Mouse (Mus musculus): ENCODE results near the gene Fam20a.

The Fam20a gene

DNA sequence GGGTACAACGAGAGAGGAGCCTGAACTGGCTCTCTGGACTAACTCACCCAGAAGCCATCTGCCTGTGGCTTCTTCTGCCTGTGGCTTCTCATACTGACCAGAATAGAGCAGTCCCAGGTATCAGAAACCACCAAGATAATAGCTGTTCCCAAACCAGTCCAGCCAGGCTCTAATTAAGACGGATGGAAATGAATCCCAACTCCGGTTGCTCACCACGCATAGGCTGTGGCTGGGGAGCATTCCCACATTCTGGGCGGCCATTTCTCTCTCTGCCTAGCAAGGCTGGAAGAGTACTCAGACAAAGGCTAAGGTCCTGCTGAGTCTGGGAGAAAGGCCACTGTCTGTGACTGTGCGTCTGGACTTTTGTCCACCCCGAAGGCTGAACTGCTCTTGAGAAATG lies 5.1 kb downstream of the Fam20a start:
- DNase-seq (ENCODE audit: low spot score): no peak

GRCm38 (mm10) chr11:109715311-109715781 lies 6.7 kb downstream of the Fam20a start:
- no peak for DNase-seq (ENCODE audit: low spot score)

DNA sequence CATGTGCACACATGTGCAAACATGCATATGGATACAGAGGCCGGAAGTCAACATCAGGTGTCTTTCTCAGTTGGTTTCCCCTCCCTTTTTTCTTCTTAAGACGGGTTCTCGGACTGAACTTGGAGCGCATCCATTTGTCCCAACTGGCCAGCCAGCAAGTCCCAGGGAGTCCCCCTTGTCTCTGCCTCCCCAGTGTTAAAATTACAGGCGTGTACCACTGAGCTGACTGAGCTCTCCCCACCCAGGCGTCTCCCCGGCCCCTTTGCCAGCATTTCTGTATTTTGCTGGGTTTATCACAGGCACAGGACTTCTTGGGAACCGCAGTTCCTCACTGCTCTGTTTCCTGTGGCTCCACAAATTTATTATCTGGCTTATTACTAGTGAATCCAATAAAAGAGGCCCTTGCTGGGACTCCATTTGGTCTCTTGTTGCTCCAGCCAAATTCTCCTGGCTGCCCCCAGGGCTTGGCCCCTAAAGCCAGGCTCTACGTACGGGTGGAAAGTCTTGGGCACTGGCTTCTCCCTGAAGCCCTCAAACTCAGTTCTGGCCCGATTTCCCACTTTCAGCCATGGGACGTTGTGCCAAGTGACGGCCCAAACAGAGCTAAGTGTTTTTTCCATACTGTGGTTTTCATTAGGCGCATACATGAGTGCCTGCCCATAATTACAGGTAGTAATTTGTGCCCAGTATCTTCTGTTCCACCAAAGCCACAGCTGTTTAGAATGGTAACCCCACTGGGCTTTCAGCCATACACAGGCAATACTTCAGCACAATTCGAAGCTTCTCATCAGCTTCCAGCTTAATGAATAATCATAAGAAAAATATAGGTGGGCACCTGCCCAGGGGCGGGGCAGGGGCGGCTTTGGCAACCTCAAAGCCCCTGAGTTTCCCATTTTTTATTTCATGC lies 7.5 kb downstream of the Fam20a start:
- DNase-seq (ENCODE audit: low spot score): no peak

DNA sequence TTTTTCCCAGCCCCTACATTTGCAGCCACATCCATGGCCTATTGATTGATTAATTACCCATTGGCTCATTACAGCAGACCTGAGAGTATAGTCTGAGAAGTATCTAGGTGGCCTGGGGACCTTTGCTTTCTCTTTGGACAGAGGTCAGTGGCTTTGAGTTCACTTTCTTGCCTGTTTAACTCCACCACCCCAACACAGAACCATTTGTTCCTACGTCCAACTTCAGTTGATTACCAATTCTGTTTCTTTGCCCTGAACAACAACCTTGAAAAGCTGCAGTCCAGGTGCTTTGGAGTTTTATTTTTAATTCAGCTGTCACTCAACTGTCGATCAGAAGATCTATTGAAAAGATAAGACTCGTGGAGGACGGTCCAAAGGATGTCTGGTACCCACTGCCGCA lies 12.6 kb downstream of the Fam20a start:
- DNase-seq (ENCODE audit: low spot score): no peak

- no peak for DNase-seq (ENCODE audit: low spot score)
These were observed 13.3 kb downstream of the Fam20a start for GRCm38 (mm10) chr11:109708786-109709185.

DNA sequence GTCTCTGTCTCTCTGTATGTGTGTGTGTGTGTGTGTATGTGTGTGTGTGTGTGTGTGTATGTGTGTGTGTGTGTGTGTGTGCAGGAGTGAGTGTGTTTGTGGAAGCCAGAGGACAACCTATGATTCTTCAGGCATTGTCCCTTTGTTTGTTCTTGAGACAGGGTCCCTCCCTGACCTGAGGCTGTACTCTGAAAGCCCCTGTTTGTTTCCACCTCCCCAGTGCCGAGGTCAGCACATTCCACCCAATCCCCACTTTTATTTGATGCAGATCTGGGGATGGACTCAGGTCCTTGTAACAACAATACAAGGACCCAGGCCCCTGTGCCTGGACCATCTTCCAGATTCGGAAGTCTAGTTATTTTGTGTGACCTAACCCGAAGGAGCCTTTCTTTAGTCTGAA lies 14.6 kb downstream of the Fam20a start:
- no peak for DNase-seq (ENCODE audit: low spot score)

DNA sequence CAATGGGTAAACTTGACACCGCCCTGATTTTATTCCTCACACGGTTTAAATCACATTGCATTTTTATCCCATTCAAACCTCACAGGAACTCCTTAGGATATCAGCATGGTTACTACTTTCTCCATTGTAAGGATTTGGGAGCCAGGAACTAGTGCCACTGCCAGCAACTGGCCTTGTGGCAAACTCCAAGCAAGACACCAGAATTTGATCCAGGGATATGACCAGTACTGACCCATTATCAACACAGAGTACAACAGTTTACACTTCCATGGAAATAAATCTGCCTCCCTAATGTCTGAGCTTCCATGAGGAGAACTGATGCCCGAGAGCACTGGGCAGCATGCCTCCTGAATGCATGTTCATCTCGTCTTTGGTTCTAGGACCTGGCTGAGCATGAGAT lies 15.5 kb downstream of the Fam20a start:
- DNase-seq (ENCODE audit: low spot score): no peak

DNA sequence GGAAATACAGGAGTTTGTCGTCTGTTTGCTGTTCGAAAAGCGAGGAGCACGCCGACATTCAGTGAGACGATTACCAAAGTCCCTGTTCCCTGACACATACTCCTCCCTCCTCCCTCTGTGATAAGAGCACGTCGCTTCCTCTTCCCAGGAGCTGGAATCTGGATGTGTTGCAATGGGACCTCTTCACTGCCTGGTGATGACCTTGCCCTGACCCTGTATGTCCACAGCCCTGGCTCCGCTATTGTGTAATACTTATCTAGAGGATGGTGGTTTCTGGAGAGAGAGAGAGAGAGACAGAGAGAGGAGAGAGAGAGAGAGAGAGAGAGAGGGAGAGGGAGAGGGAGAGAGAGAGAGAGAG lies 16.0 kb downstream of the Fam20a start:
- no peak for DNase-seq (ENCODE audit: low spot score)

GRCm38 (mm10) chr11:109705336-109706054 lies 16.6 kb downstream of the Fam20a start:
- DNase-seq (ENCODE audit: low spot score): no peak

DNA sequence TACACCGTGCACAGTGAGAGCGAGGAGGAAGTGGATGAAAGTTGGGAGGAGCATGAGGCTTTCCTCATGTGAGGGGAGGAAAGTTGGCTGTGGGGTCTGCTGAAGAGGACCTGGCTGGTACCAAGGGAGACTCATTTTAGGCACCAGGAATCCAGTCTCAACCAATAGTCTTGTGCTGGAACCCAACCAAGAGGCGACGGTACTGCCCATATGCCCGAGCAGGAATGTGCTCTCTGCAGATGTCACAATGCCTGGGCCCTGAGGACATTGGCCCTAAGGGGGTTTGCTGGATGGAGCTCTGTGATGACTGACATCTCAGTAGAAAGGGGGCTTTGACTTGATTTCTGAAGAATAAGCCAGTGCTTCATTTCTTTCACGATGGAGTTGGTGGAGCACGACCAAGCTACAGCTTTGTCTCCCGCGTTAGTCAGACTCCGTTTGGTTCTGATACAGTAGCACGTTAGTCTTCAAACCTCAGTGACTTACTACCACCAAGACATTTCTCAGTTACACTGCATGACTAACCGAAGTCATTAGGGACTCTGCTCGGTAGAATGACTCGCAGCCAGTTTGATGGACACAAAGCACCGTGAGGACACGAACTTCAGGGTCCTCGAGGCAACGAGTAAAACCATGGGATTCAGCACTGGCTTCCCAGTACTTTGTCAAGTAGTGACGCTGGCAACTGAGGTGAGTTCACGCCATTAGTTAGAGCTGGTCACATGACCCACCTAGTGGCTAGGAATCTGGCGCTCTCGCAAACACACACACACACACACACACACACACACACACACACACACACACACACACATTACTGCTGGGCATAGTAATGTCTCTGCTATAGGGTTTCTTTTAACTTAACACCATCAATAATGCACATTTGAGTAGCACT lies 17.5 kb downstream of the Fam20a start:
- no peak for DNase-seq (ENCODE audit: low spot score)

- no peak for DNase-seq (ENCODE audit: low spot score)
These were observed 18.2 kb downstream of the Fam20a start for GRCm38 (mm10) chr11:109703845-109704244.

DNA sequence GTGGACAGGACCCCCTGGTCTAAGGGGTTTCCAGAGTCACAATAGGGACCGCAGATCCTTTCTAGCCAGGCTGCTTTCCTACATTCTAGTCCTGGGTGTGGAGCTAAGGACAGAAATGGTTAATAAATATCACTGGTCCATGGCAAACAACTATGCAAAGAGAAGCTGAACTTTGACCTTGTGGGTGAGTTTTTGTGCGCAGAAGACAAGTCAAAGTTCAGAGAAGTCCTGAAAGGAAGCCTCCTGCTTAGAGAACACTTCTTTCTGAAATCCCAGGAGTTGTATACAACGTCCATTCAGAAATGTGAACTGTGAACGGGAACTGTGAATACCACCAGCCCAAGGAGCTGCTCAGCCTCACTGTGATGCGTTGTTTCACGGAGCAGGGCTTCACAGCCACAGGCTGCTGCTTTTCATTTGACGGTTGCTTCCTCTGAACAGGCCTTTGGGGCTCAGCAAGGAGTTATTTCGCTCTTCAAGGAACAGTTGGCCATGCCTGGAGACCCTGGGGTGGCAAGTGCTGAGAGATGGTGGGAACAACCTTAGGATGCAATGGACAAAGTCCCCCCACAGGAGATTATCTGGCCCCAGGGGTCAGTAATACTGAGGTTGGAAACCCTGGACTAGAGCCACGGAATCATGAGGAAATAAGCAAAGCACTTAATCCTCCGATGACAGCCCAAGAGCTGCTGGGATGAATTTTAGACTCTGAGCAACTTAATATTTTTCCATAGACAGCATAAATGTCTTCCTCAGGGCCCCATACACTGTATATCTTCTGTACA lies 19.9 kb downstream of the Fam20a start:
- no peak for DNase-seq (ENCODE audit: low spot score)

DNA sequence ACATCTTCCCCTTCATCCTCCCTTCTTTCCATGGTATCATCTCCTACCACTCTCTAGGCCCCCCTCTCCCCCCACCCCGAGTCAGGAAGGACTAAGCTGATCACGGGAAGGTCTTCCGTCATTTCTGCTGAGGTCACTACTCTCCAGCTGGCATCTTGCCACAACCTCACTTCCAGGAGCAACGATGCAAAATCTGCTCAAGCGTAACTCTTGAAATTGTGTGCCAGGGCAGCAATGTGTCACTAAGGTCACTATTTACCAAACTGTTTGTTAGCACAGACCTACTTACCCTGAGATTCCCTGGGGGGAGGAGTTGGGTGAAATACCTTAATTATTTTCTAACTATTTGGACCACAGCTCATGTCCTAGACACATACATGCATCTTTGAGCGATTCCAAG lies 21.3 kb downstream of the Fam20a start:
- no peak for DNase-seq (ENCODE audit: low spot score)

DNA sequence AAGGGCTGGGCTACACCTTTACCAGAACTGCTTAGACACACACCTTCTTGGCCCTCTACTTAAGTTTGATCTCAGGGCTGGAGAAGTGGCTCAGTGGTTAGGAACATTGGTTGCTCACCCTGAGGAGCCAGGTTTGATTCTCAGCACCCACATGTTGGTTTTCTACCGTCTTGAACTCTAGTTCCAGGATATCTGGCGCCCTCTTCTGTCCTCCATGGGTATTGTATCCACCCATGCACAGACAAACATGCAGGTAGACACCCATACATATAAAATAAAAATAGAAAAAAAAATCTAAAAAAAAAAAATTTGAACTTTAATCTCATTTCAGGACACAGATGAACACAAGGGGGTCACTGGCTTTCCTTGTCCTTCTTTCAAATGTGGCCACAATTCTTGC lies 22.3 kb downstream of the Fam20a start:
- no peak for DNase-seq (ENCODE audit: low spot score)

GRCm38 (mm10) chr11:109698740-109699139 lies 23.3 kb downstream of the Fam20a start:
- DNase-seq (ENCODE audit: low spot score): no peak

GRCm38 (mm10) chr11:109697089-109697643 lies 24.9 kb downstream of the Fam20a start:
- DNase-seq (ENCODE audit: low spot score): no peak

GRCm38 (mm10) chr11:109696519-109696918 lies 25.6 kb downstream of the Fam20a start:
- DNase-seq (ENCODE audit: low spot score): no peak

DNA sequence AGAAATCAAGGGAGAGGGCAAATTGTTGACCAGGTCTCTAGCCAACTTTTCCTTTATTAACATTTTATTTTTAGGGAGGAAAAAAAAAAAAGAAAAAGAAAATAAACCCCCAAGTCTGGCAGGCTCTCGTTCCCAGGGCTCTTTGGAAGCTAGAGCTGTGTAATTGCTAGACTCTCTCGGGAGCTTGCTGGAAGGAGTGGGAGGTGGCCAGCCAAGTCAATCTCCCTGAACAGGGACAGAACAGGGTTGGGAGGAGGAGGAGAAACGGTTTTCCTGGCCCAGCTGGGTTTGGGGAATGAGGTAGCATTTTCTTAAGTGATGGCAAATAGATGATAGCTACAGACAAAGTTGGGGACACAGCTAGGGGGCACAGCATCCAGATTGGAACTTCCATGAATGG lies 29.3 kb downstream of the Fam20a start:
- no peak for DNase-seq (ENCODE audit: low spot score)

DNA sequence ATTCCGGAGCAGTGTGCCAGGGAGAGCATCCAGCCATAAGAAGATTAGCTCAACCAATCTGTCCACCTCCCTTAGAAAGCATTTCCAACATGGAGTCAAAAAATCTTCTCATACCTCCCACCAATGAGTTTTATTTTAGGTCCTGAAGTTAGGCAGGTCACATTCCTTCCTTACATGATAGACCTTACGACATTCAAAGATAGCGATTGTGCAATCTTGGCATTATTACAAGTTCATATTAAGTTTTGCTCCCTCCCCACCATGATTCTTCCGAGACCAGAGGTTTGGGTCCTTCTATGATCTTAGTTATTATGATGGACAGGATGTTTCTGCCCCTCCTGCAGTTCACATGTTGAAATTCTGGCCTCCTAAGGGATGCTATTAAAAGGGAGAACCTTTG lies 32.5 kb downstream of the Fam20a start:
- no peak for DNase-seq (ENCODE audit: low spot score)

GRCm38 (mm10) chr11:109682221-109682620 lies 39.9 kb downstream of the Fam20a start:
- no peak for DNase-seq (ENCODE audit: low spot score)

- DNase-seq (ENCODE audit: low spot score): no peak
These were observed 40.5 kb downstream of the Fam20a start for GRCm38 (mm10) chr11:109681556-109681955.

Data from spleen, adult 12 weeks (tissue).